Mouse (Mus musculus) thymus, adult 2 months (tissue): ENCODE measurements around the gene Usp16. TPM values are rescaled to one million over a fixed set of nuclear protein-coding genes. Genes with fewer than 3 reads are reported as not detected.
A peak's percentile ranks its signal among the peaks of the same experiment; 100 is the strongest.

Experiments used
- DNase-seq: peaks from one replicate; pipeline ENCODE4 v3.0.0; 2021
- H3K27ac ChIP-seq: fragments of 200-500 bp; 2 replicates; pipeline ENCODE4 v1.5.1; 2012; ENCODE audit warnings: low read length, control low read depth; ENCODE audit not compliant: control insufficient read depth, insufficient read depth
- H3K27me3 ChIP-seq: fragments of 200-500 bp; 2 replicates; pipeline ENCODE4 v1.6.1; 2012; ENCODE audit warnings: mild to moderate bottlenecking, low read length, moderate library complexity, mixed read lengths; ENCODE audit not compliant: control insufficient read depth, insufficient read depth
- H3K36me3 ChIP-seq: fragments of 200-500 bp; 2 replicates; pipeline ENCODE4 v1.6.1; 2012; ENCODE audit warnings: mild to moderate bottlenecking, low read length, moderate library complexity; ENCODE audit not compliant: control insufficient read depth, insufficient read depth
- H3K4me1 ChIP-seq: fragments of 200-500 bp; replicated peaks from 2 replicates; pipeline ENCODE4 v1.6.1; 2012; ENCODE audit warnings: low read length; ENCODE audit not compliant: control insufficient read depth, insufficient read depth
- H3K4me3 ChIP-seq: fragments of 200-500 bp; 2 replicates; pipeline ENCODE4 v1.5.1; 2012; ENCODE audit warnings: mild to moderate bottlenecking, low read length, control low read depth, moderate library complexity; ENCODE audit not compliant: control insufficient read depth, insufficient read depth
- CTCF ChIP-seq: fragments of 200-500 bp; IDR thresholded peaks from 2 replicates; pipeline ENCODE4 v1.5.1; 2012; ENCODE audit warnings: mild to moderate bottlenecking, control low read depth, low read length, moderate library complexity, borderline replicate concordance; ENCODE audit not compliant: control insufficient read depth, poor library complexity, insufficient read depth; ENCODE audit errors: extremely low read depth
- POLR2A ChIP-seq: fragments of 200-500 bp; IDR thresholded peaks from 2 replicates; pipeline ENCODE4 v1.6.1; 2012; ENCODE audit warnings: mild to moderate bottlenecking, low read length, control low read depth, moderate library complexity; ENCODE audit not compliant: control insufficient read depth, poor library complexity, insufficient read depth; ENCODE audit errors: extremely low read depth
- WGBS: fragments of 180-500 bp; shearing (Covaris S2); methylation state at CpG from one replicate; pipeline ENCODE4 v1.1.7; 2018; 5-methylcytosine and 5-hydroxymethylcytosine counted together
- polyA plus RNA-seq: library from polyadenylated mRNA; depleted of rRNA; stranded (reverse); fragments of >200 nt; gene quantifications from 2 replicates; pipeline ENCODE4 v1.2.3, GENCODE M21; 2012

Usp16 gene
- polyA plus RNA-seq, 1 experiment: 26.8 TPM

DNA sequence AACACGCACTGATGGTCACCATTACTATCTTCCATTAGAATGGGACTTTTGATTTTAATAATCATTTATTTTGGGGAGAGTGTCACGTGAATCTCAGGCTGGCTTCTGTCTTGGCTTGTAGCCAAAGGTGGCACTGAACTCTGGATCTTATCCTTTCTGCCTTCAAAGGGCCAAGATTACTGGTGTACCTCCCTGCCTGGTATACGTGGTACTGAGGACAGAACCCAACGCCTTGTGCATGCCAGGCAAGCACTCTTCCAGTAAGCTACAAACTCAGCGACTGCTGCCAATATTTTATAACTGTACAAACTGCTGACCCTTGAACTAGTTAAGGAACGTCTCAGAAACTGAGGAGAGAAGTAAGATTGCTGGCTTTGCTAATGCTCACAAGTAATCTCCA lies 19.6 kb upstream of the Usp16 start:
- Histone ChIP-seq H3K27ac (no peak overlapping the region), H3K4me3 (no peak overlapping the region), H3K36me3 (no peaks in the 10 kb centered on the region), H3K4me1 (peaks cover 6% of the 10 kb centered on the region), H3K27me3 (no peaks in the 10 kb centered on the region)
- no peak for DNase-seq
- TF ChIP-seq POLR2A (no peak), CTCF (no peak)
- 93% methylated on average over 6 of the region's 6 CpGs for whole genome bisulfite sequencing

DNA sequence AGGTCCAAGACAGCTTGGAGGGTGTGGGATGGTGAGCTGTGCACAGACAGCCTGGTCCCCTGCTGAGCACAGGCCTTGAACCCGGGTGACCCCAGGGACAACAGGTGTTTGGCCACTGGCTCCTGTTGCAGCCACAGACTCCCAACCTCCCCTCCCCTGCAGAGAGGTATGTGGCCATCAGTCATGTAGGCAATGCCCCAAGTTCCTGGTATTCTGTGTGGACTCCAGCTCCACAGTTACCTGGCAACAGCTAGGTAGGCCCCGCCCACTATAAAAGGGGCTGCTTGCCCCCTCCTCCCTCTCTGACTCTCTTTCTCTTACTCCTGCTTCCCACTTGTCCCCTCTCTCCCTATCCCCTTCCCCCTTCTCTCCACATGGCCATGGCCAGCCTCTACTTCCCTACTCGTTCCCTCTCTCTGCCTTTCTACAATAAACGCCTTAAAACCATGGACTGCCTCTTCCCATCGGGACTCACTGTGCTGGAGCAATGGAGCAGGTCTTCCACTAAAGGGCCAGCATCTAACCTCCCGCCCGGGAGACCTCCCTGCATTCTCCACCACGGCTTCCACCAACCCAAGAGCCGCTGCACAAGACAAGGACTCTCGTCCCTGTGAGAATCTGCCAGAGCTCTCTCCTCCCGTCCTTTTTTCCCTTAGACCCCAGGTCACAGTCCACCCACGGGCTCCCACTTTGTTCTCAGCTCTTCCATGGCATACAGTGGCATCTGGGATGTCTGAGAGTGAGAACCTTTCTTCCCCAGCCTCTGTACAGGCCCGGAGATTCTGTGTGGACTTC lies 18.9 kb upstream of the Usp16 start:
- TF ChIP-seq CTCF (no peak), POLR2A (no peak)
- Histone ChIP-seq H3K27me3 (no peaks in the 10 kb centered on the region), H3K4me3 (no peak overlapping the region), H3K36me3 (no peaks in the 10 kb centered on the region), H3K4me1 (peaks cover 6% of the 10 kb centered on the region), H3K27ac (no peak overlapping the region)
- 97% methylated on average over 13 of the region's 13 CpGs for WGBS
- DNase-seq: no peak

DNA sequence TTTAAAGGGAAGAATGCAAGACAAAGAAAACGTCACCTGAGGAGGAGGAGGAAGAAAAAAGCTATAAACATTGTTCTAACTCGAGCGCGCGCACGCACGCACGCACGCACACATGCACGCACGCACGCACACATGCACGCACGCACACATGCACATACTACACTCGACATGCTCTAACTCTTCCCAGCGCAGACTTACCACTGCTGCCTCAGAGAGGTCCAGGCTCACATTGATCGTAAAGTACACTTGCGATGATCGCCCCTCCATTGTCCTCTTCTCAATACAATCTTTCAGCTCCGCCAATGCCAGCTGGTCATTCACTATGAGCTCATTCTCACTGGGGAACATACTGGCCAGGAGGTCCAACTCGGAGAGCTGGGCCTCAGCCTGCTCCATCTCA lies 17.4 kb upstream of the Usp16 start:
- WGBS: 97% methylated on average over 21 of the region's 21 CpGs

DNA sequence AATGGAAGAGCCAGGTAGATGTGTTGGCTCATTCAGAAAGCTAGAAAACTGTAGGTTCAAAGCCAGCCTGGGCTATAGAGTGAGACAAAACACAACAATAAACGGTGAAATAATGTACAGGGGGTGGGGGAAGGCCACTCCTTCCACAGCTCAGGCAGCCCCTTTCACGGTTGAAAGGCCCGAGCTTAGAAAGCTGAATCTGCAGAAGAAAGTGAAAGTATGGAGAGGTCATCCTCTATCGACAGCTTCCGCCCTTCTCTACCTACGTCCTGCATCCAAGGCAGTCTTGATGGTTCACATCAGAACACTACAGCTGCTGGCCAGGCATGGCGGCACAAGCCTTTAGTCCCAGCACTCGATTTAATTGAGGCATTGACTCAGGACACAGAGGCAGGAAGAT lies 15.8 kb upstream of the Usp16 start:
- Histone ChIP-seq H3K36me3 (no peaks in the 10 kb centered on the region), H3K4me3 (no peak overlapping the region), H3K27me3 (no peaks in the 10 kb centered on the region), H3K4me1 (peaks cover 8% of the 10 kb centered on the region), H3K27ac (no peak overlapping the region)
- no peak for TF ChIP-seq POLR2A
- TF ChIP-seq CTCF: no peak
- no peak for DNase-seq
- WGBS: 92% methylated on average over 8 of the region's 8 CpGs

More for the DNA sequence above, 17.4 kb upstream of the Usp16 start:
- Histone ChIP-seq H3K27me3 (no peaks in the 10 kb centered on the region), H3K4me1 (peaks cover 8% of the 10 kb centered on the region), H3K27ac (no peak overlapping the region), H3K4me3 (no peak overlapping the region), H3K36me3 (no peaks in the 10 kb centered on the region)
- TF ChIP-seq CTCF: no peak
- no peak for TF ChIP-seq POLR2A
- DNase-seq: no peak

DNA sequence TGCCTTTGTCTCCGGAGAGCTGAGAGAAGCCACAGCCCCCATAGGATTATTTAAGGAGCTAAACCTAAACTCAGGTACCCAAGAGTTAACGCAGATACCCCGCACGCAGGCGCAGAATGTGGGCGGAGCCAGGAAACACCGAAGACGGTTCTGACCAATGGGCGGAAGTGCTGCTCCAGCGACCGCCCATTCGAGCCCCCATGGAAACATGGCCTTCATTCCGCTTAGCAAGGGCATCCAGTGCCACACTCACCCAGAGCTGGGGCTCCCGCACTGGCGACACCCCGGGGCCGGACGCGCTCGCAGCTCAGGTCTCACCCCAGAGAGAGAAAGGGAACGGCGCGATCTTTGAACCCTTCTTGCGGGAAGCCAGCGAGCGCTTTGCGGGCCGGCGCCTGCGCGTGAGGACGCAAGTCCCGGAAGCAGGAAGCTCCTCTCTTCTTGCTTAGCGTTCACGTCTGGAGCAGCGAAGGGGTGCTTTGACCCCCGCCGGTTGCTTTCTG lies 14.3 kb upstream of the Usp16 start, which contains the start of gene Rwdd2b:
Rwdd2b (minus strand) TSS at position 390 of the 503 bp plus-strand sequence.
- H3K27ac ChIP-seq: peak within 1 kb of the TSS; percentile 58
- peak; percentile 93 for DNase-seq
- peak within 1 kb of the TSS; percentile 62 for H3K4me3 ChIP-seq
- peaks cover 8% of the 10 kb centered on the region for H3K4me1 ChIP-seq
- WGBS: under 1% methylated on average over 38 of the region's 38 CpGs
- H3K27me3 ChIP-seq: no peaks in the 10 kb centered on the region
- no peaks in the 10 kb centered on the region for H3K36me3 ChIP-seq
- TF ChIP-seq CTCF: peak; percentile 22; the same call in 1 of the 2 replicates
- TF ChIP-seq POLR2A: peak; percentile 15; the same call in 1 of the 2 replicates

DNA sequence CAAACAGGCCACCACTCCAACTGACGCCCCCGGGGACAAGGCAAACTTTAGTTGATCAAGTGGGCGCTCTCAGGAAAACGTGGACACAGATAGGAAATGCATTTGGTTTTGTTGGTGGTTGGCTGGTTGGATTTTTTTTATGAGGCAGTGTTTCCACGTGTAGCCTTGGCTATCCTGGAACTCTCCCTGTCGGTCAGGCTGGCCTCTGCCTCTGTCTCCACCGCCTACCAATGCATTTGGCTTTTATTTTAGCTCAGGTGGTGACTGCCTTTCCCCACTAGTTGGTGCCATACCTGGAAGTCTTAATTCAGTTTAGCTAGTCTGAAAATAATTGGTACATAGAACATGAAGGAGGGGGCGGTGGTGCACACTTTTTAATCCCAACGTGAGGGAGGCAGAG lies 13.4 kb upstream of the Usp16 start:
- peak; percentile 37 for DNase-seq
- Histone ChIP-seq H3K4me3 (peak overlapping the region; percentile 31; the same call in 1 of the 2 replicates), H3K27me3 (no peaks in the 10 kb centered on the region), H3K27ac (no peak overlapping the region; the same call in 1 of the 2 replicates), H3K36me3 (no peaks in the 10 kb centered on the region), H3K4me1 (peaks cover 8% of the 10 kb centered on the region)
- TF ChIP-seq POLR2A (no peak), CTCF (no peak)
- WGBS: 3% methylated on average over 9 of the region's 9 CpGs
